Comparison of ENCODE assay signal across 25 mouse cellular contexts in the genomic region with DNA sequence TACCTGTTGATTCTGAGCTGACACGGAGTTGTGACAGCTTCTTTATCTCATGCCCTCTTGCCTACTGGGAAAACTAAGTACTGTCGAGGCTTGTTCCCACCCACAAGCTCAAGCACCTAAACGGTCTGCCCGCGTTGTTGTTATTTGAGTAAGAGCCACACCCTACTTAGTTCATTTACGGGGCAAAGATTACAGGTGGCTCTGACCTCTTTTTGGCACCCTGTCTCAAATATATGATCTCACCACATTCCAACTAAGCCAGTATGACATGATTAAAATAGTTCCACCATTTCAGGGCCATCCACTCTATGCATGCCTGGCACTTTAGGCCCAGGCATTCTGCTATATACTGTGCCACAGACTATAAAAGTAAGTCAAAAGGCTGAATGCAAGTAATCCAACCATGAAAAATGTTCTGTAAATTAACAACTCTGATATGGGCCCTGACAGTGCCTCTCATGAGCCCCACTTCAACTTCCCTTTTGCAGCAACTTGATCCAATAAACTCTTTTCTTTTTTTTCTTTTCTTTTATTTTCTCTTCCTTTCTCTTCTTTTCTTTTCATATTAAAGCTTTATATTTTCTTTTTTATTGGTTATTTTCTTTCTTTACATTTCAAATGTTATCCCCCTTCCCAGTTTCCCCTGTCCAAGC. TPM values are rescaled to one million over a fixed set of nuclear protein-coding genes. Genes with fewer than 3 reads are reported as not detected.
DNase-seq lines count a peak whose midpoint lies in the region; ATAC-seq and TF ChIP-seq lines count a peak whose summit lies in the region.
"Had no signal": no experiment of that assay in that cellular context is flagged by ENCODE, and none has a peak within 500 bp of the region (broad histone marks: within the 10 kb centered on the region; RNA-seq: fewer than 3 reads in every experiment).

No protein-coding gene starts in this region.

- no peak overlapping the region for H3K4me3 ChIP-seq in embryonic facial prominence, embryonic 14.5 days (ENCODE audit: low read depth, low read length)
- no peak overlapping the region for H3K4me3 ChIP-seq in embryonic facial prominence, embryonic 10.5 days
- H3K4me3 ChIP-seq in lung, embryonic 16.5 days (ENCODE audit: low read length) = no peak overlapping the region
- peak overlapping the region in 1 of 2 experiments; percentile 31; a peak in 1 of 4 replicates for H3K4me3 ChIP-seq in MEL (ENCODE audit: control insufficient read depth in 1 of 2, insufficient read depth in 1 of 2, low read depth in 2 of 2, low read length in 2 of 2)
- no peak overlapping the region for H3K4me3 ChIP-seq in stomach, postnatal 0 days (ENCODE audit: low read depth, low read length)
- H3K4me3 ChIP-seq: embryonic facial prominence, embryonic 15.5 days; erythroblast, embryonic 14.5 days; forebrain, embryonic 10.5 days; heart, embryonic 13.5 days; hindbrain, embryonic 13.5 days had no signal

- no peak for TF ChIP-seq RAD21 in MEL (IDR thresholded peaks at IDR 0.05; ENCODE audit: low read depth, low read length)

- TF ChIP-seq CTCF in MEL (IDR thresholded peaks at IDR 0.05 in 2 of 3, conservative IDR thresholded peaks at IDR 0.05 in 1 of 3; ENCODE audit: control insufficient read depth in 1 of 3, insufficient read depth in 1 of 3, low read depth in 2 of 3, low read length in 3 of 3, poor library complexity in 1 of 3, severe bottlenecking in 1 of 3) = no peak
- no peak for TF ChIP-seq CTCF in stomach, postnatal 0 days (IDR thresholded peaks at IDR 0.05; ENCODE audit: low read depth)

- H3K79me2 ChIP-seq in MEL (ENCODE audit: control insufficient read depth, insufficient read depth, low read length, poor library complexity) = no peaks in the 10 kb centered on the region

- peak; percentile 37; the same call in 1 of the 2 replicates for ATAC-seq in embryonic facial prominence, embryonic 14.5 days (ENCODE audit: low read depth)
- ATAC-seq in lung, embryonic 16.5 days (ENCODE audit: low read depth) = peak; percentile 36; the same call in 1 of the 2 replicates
- ATAC-seq in stomach, postnatal 0 days (ENCODE audit: low FRiP score, low TSS enrichment) = peak; percentile 85
- ATAC-seq: CD4-positive, CD25-positive, alpha-beta regulatory T cell, adult 4 months; forebrain, embryonic 14.5 days; hindbrain, postnatal 0 days had no signal

- H3K4me2 ChIP-seq in embryonic facial prominence, embryonic 14.5 days (ENCODE audit: low read depth, low read length) = no peak overlapping the region
- no peak overlapping the region for H3K4me2 ChIP-seq in lung, embryonic 16.5 days (ENCODE audit: low read depth, low read length)
- H3K4me2 ChIP-seq in stomach, postnatal 0 days (replicated peaks; ENCODE audit: low read depth) = no peak overlapping the region
- H3K4me2 ChIP-seq: embryonic facial prominence, embryonic 15.5 days; heart, embryonic 13.5 days; hindbrain, embryonic 13.5 days had no signal

- H3K9ac ChIP-seq in embryonic facial prominence, embryonic 14.5 days (ENCODE audit: low read depth, low read length) = no peak overlapping the region
- H3K9ac ChIP-seq in lung, embryonic 16.5 days (ENCODE audit: low read length) = no peak overlapping the region
- no peak overlapping the region for H3K9ac ChIP-seq in MEL (ENCODE audit: control insufficient read depth, low read depth, low read length, poor library complexity, severe bottlenecking)
- no peak overlapping the region for H3K9ac ChIP-seq in stomach, postnatal 0 days (ENCODE audit: low read length)
- H3K9ac ChIP-seq: embryonic facial prominence, embryonic 15.5 days; heart, embryonic 13.5 days; hindbrain, embryonic 13.5 days had no signal

- no peak for DNase-seq in embryonic facial prominence, embryonic 14.5 days (ENCODE audit: low spot score)
- DNase-seq in embryonic facial prominence, embryonic 10.5 days (ENCODE audit: low spot score) = no peak
- no peak for DNase-seq in lung, postnatal 14 days
- peak; percentile 53 for DNase-seq in MEL (ENCODE audit: low read depth, low spot score)
- DNase-seq in stomach, postnatal 0 days (ENCODE audit: low spot score) = peak; percentile 15
- no peak for DNase-seq in c-Kit-positive CD71-positive TER-119-positive erythroid progenitor cells, embryonic 14.5 days (ENCODE audit: low spot score)
- DNase-seq: adrenal gland, postnatal 14 days; B cell, adult 2 months; cerebellum, adult 18-20 months; cerebellum, adult 9-11 months; cerebellum, postnatal 36 days; gastrocnemius, postnatal 36 days; heart, adult 11 months; heart, postnatal 10 days had no signal

- 76% methylated on average over 6 of the region's 6 CpGs for WGBS in embryonic facial prominence, embryonic 14.5 days
- 79% methylated on average over 6 of the region's 6 CpGs for WGBS in embryonic facial prominence, embryonic 10.5 days
- 49% methylated on average over 6 of the region's 6 CpGs for WGBS in lung, embryonic 16.5 days
- WGBS in stomach, postnatal 0 days = 56% methylated on average over 6 of the region's 6 CpGs

- H3K27ac ChIP-seq in embryonic facial prominence, embryonic 14.5 days (replicated peaks; ENCODE audit: low read depth, low read length) = no peak overlapping the region
- no peak overlapping the region for H3K27ac ChIP-seq in embryonic facial prominence, embryonic 10.5 days (replicated peaks)
- H3K27ac ChIP-seq in lung, embryonic 16.5 days (ENCODE audit: low read length) = no peak overlapping the region
- no peak overlapping the region for H3K27ac ChIP-seq in MEL (ENCODE audit: control insufficient read depth, low read depth, low read length)
- H3K27ac ChIP-seq in stomach, postnatal 0 days (replicated peaks) = no peak overlapping the region
- H3K27ac ChIP-seq: embryonic facial prominence, embryonic 15.5 days; forebrain, embryonic 10.5 days; heart, embryonic 13.5 days; hindbrain, embryonic 13.5 days; hindbrain, postnatal 0 days had no signal

- H3K4me1 ChIP-seq in embryonic facial prominence, embryonic 14.5 days (ENCODE audit: control insufficient read depth, insufficient read depth, low read length) = no peaks in the 10 kb centered on the region
- H3K4me1 ChIP-seq in embryonic facial prominence, embryonic 10.5 days = no peaks in the 10 kb centered on the region
- no peaks in the 10 kb centered on the region for H3K4me1 ChIP-seq in lung, embryonic 16.5 days (replicated peaks; ENCODE audit: control insufficient read depth, insufficient read depth, low read length)
- peaks cover 3 to 6% of the 10 kb centered on the region in 2 experiments; a peak in 3 of 4 replicates for H3K4me1 ChIP-seq in MEL (ENCODE audit: control insufficient read depth in 1 of 2, insufficient read depth in 2 of 2, low read length in 2 of 2)
- no peaks in the 10 kb centered on the region for H3K4me1 ChIP-seq in stomach, postnatal 0 days (replicated peaks; ENCODE audit: control insufficient read depth, insufficient read depth)
- H3K4me1 ChIP-seq: embryonic facial prominence, embryonic 15.5 days; forebrain, embryonic 10.5 days; heart, embryonic 13.5 days; hindbrain, embryonic 13.5 days had no signal

- TF ChIP-seq EP300 in MEL (IDR thresholded peaks at IDR 0.05; ENCODE audit: low read depth in 1 of 2, low read length in 2 of 2) = no peak
- TF ChIP-seq EP300 in stomach, postnatal 0 days (optimal IDR thresholded peaks at IDR 0.05) = no peak

- H3K9me3 ChIP-seq in embryonic facial prominence, embryonic 14.5 days (ENCODE audit: control insufficient read depth, low read length) = no peaks in the 10 kb centered on the region
- no peaks in the 10 kb centered on the region for H3K9me3 ChIP-seq in embryonic facial prominence, embryonic 10.5 days
- H3K9me3 ChIP-seq in lung, embryonic 16.5 days (ENCODE audit: control insufficient read depth, low read length) = no peaks in the 10 kb centered on the region
- no peaks in the 10 kb centered on the region for H3K9me3 ChIP-seq in MEL (replicated peaks; ENCODE audit: insufficient read depth, low read length)
- H3K9me3 ChIP-seq in stomach, postnatal 0 days (ENCODE audit: control insufficient read depth, low read length) = no peaks in the 10 kb centered on the region
- H3K9me3 ChIP-seq: embryonic facial prominence, embryonic 15.5 days; forebrain, embryonic 10.5 days; G1E; heart, embryonic 13.5 days; hindbrain, embryonic 13.5 days had no signal

- H3K27me3 ChIP-seq in embryonic facial prominence, embryonic 14.5 days (replicated peaks; ENCODE audit: control insufficient read depth, insufficient read depth, low read length) = no peaks in the 10 kb centered on the region
- H3K27me3 ChIP-seq in embryonic facial prominence, embryonic 10.5 days (replicated peaks; ENCODE audit: low read depth, poor library complexity, severe bottlenecking) = no peaks in the 10 kb centered on the region
- H3K27me3 ChIP-seq in lung, embryonic 16.5 days (ENCODE audit: control insufficient read depth, insufficient read depth, low read depth, low read length) = no peaks in the 10 kb centered on the region
- no peaks in the 10 kb centered on the region for H3K27me3 ChIP-seq in MEL (ENCODE audit: control insufficient read depth in 1 of 2, insufficient read depth in 2 of 2, low read length in 2 of 2)
- H3K27me3 ChIP-seq in stomach, postnatal 0 days (ENCODE audit: control insufficient read depth, insufficient read depth, low read length) = no peaks in the 10 kb centered on the region
- H3K27me3 ChIP-seq: embryonic facial prominence, embryonic 15.5 days; heart, embryonic 13.5 days; hindbrain, embryonic 13.5 days had no signal

- no peak for TF ChIP-seq POLR2A in MEL (IDR thresholded peaks at IDR 0.05; ENCODE audit: control insufficient read depth in 1 of 2, insufficient read depth in 1 of 2, low read depth in 1 of 2, low read length in 2 of 2, poor library complexity in 1 of 2)

- H3K36me3 ChIP-seq in embryonic facial prominence, embryonic 14.5 days (ENCODE audit: control insufficient read depth, insufficient read depth, low read length) = no peaks in the 10 kb centered on the region
- no peaks in the 10 kb centered on the region for H3K36me3 ChIP-seq in embryonic facial prominence, embryonic 10.5 days (replicated peaks)
- H3K36me3 ChIP-seq in lung, embryonic 16.5 days (ENCODE audit: control insufficient read depth, insufficient read depth, low read length) = no peaks in the 10 kb centered on the region
- peaks cover 0 to 5% of the 10 kb centered on the region in 2 experiments; a peak in 1 of 4 replicates for H3K36me3 ChIP-seq in MEL (ENCODE audit: control insufficient read depth in 1 of 2, insufficient read depth in 2 of 2, low read length in 2 of 2)
- no peaks in the 10 kb centered on the region for H3K36me3 ChIP-seq in stomach, postnatal 0 days (ENCODE audit: control insufficient read depth, insufficient read depth, low read length)
- H3K36me3 ChIP-seq: embryonic facial prominence, embryonic 15.5 days; forebrain, embryonic 10.5 days; G1E; heart, embryonic 13.5 days; hindbrain, embryonic 13.5 days had no signal

RNA-seq across cellular contexts. Expression of gene Pcdh19, which starts 50.3 kb away (rescaled TPM):
- polyA plus RNA-seq in embryonic facial prominence, embryonic 14.5 days (2014; fragmentation: Nextera tagmentation; extraction: Ambion mirVana) = 8.3 and 8.9 TPM in 2 replicates
- 3.4 and 5.1 TPM in 2 replicates for polyA plus RNA-seq in embryonic facial prominence, embryonic 10.5 days (2016; fragmentation: Nextera tagmentation; extraction: Ambion mirVana)
- 1.7 and 2.1 TPM in 2 replicates for polyA plus RNA-seq in lung, embryonic 16.5 days (2015; fragmentation: Nextera tagmentation; extraction: Ambion mirVana)
- 0.04 TPM in 1 of 2 replicates, not detected in the other for total RNA-seq in MEL (2012; rRNA removed)
- polyA plus RNA-seq in MEL (2012; ENCODE audit: insufficient read depth in 1 of 2, insufficient read length in 2 of 2, low read depth in 1 of 2, low replicate concordance in 2 of 2, missing spikeins in 1 of 2) = not detected
- 1.2 and 2.5 TPM in 2 replicates for polyA plus RNA-seq in stomach, postnatal 0 days (2015; fragmentation: Nextera tagmentation; extraction: Ambion mirVana)
- total RNA-seq: hematopoietic stem cell, adult 5-6 weeks had no signal
- polyA plus RNA-seq: CD4-positive, CD25-positive, alpha-beta regulatory T cell, adult 4 months; erythroblast, embryonic 14.5 days; G1E had no signal

Comparison
In these comparisons a context has a peak if more than half of its experiments do, and no peak if none do; other contexts are left out.
1. DNase-seq: peak in MEL (single experiment) and stomach, postnatal 0 days (single experiment); none in embryonic facial prominence, embryonic 14.5 days (single experiment), embryonic facial prominence, embryonic 10.5 days (single experiment), lung, postnatal 14 days (single experiment) and c-Kit-positive CD71-positive TER-119-positive erythroid progenitor cells, embryonic 14.5 days (single experiment).
2. Peak in every context shown above with its lines, with median percentiles within 50 percentile points of each other: ATAC-seq.